Mouse (Mus musculus) heart, embryonic 12.5 days (tissue): ENCODE data around the gene Sh3bp1. TPM values are rescaled to one million over a fixed set of nuclear protein-coding genes. Genes with fewer than 3 reads are reported as not detected.
A peak's percentile ranks its signal among the peaks of the same experiment; 100 is the strongest.

Experiments
- ATAC-seq: fragments of 200-750 bp; cut with Nextera tagmentation; 2 replicates; pipeline ENCODE4 v1.8.0; 2017; ENCODE audit warnings: moderate TSS enrichment, moderate library complexity; ENCODE audit not compliant: insufficient number of reproducible peaks, low FRiP score
- H3K27ac ChIP-seq: fragments of 300-500 bp; sonication (generic); 2 replicates; pipeline ENCODE4 v1.5.1; 2016; ENCODE audit warnings: mild to moderate bottlenecking, moderate library complexity; ENCODE audit not compliant: poor library complexity, severe bottlenecking
- H3K27me3 ChIP-seq: fragments of 300-500 bp; sonication (generic); replicated peaks from 2 replicates; pipeline ENCODE4 v1.6.1; 2016; ENCODE audit warnings: mild to moderate bottlenecking, moderate library complexity
- H3K36me3 ChIP-seq: fragments of 300-500 bp; sonication (generic); 2 replicates; pipeline ENCODE4 v1.6.1; 2016; ENCODE audit warnings: mild to moderate bottlenecking, moderate library complexity
- H3K4me1 ChIP-seq: fragments of 300-500 bp; sonication (generic); replicated peaks from 2 replicates; pipeline ENCODE4 v1.6.1; 2016; ENCODE audit warnings: mild to moderate bottlenecking
- H3K4me2 ChIP-seq: fragments of 300-500 bp; sonication (generic); 2 replicates; pipeline ENCODE4 v1.6.1; 2016; ENCODE audit warnings: mild to moderate bottlenecking, moderate library complexity
- H3K4me3 ChIP-seq: fragments of 300-500 bp; sonication (generic); 2 replicates; pipeline ENCODE4 v1.5.1; 2016; ENCODE audit warnings: mild to moderate bottlenecking
- H3K9ac ChIP-seq: fragments of 300-500 bp; sonication (generic); 2 replicates; pipeline ENCODE4 v1.6.1; 2016; ENCODE audit warnings: mild to moderate bottlenecking, moderate library complexity
- H3K9me3 ChIP-seq: fragments of 300-500 bp; sonication (generic); replicated peaks from 2 replicates; pipeline ENCODE4 v1.6.1; 2016; ENCODE audit warnings: mild to moderate bottlenecking, moderate library complexity
- WGBS: fragments of 180-500 bp; shearing (Covaris S2); methylation state at CpG from one replicate; pipeline ENCODE4 v1.1.7; 2016; 5-methylcytosine and 5-hydroxymethylcytosine counted together
- polyA plus RNA-seq: library from polyadenylated mRNA; unstranded; fragments of >200 nt; fragmentation: Nextera tagmentation; extraction: Ambion mirVana; gene quantifications from 2 replicates; pipeline ENCODE4 v1.2.1, GENCODE M21; 2016

Gene Sh3bp1
- polyA plus RNA-seq, 1 experiment from 2014 or later, result 26.2 TPM

- peak overlapping the region; percentile 96 for H3K27ac ChIP-seq
- ATAC-seq, result no peak
- 54% methylated on average over 8 of the region's 8 CpGs for WGBS
- peak overlapping the region; percentile 56 for H3K4me3 ChIP-seq
- no peaks in the 10 kb centered on the region for H3K27me3 ChIP-seq
- peak overlapping the region; percentile 77 for H3K4me2 ChIP-seq
- H3K9ac ChIP-seq, result peak overlapping the region; percentile 76
- no peaks in the 10 kb centered on the region for H3K9me3 ChIP-seq
- H3K36me3 ChIP-seq, result peaks cover 14% of the 10 kb centered on the region
- peaks cover 42% of the 10 kb centered on the region for H3K4me1 ChIP-seq
Measured at GRCm38 (mm10) chr15:78928539-78928938, 29.0 kb downstream of the Sh3bp1 start.

- no peak overlapping the region for H3K27ac ChIP-seq
- WGBS, result 89% methylated on average over 6 of the region's 6 CpGs
- peaks cover 38% of the 10 kb centered on the region for H3K4me1 ChIP-seq
- H3K9ac ChIP-seq, result no peak overlapping the region
- no peaks in the 10 kb centered on the region for H3K9me3 ChIP-seq
- no peak for ATAC-seq
- H3K4me2 ChIP-seq, result no peak overlapping the region
- H3K4me3 ChIP-seq, result no peak overlapping the region
- H3K27me3 ChIP-seq, result no peaks in the 10 kb centered on the region
- peaks cover 14% of the 10 kb centered on the region for H3K36me3 ChIP-seq
Measured at GRCm38 (mm10) chr15:78930192-78930706, 30.7 kb downstream of the Sh3bp1 start.

- peak overlapping the region; percentile 18; the same call in 1 of the 2 replicates for H3K27ac ChIP-seq
- ATAC-seq, result no peak
- no peak overlapping the region for H3K4me3 ChIP-seq
- H3K36me3 ChIP-seq, result peaks cover 14% of the 10 kb centered on the region
- WGBS, result 74% methylated on average over 7 of the region's 7 CpGs
- H3K27me3 ChIP-seq, result no peaks in the 10 kb centered on the region
- H3K4me1 ChIP-seq, result peaks cover 37% of the 10 kb centered on the region
- H3K9me3 ChIP-seq, result no peaks in the 10 kb centered on the region
- no peak overlapping the region for H3K9ac ChIP-seq
- no peak overlapping the region for H3K4me2 ChIP-seq
Measured at GRCm38 (mm10) chr15:78930801-78931426, 31.3 kb downstream of the Sh3bp1 start.

- ATAC-seq, result no peak
- Histone ChIP-seq H3K27me3 (no peaks in the 10 kb centered on the region), H3K27ac (peak overlapping the region; percentile 18; the same call in 1 of the 2 replicates), H3K36me3 (peaks cover 18% of the 10 kb centered on the region), H3K9ac (no peak overlapping the region), H3K9me3 (no peaks in the 10 kb centered on the region), H3K4me2 (no peak overlapping the region), H3K4me1 (peaks cover 37% of the 10 kb centered on the region), H3K4me3 (no peak overlapping the region)
- WGBS, result 18% methylated on average over 3 of the region's 3 CpGs
Measured at GRCm38 (mm10) chr15:78931577-78931976, 32.0 kb downstream of the Sh3bp1 start.

GRCm38 (mm10) chr15:78934784-78935320 lies 35.3 kb downstream of the Sh3bp1 start, which contains the start of gene Nol12:
TSS of gene Nol12 (plus strand) at chr15:78934933.
- no peaks in the 10 kb centered on the region for H3K9me3 ChIP-seq

GRCm38 (mm10) chr15:78936403-78936802 lies 36.8 kb downstream of the Sh3bp1 start:
- Histone ChIP-seq H3K4me1 (peaks cover 17% of the 10 kb centered on the region), H3K27me3 (no peaks in the 10 kb centered on the region), H3K9ac (no peak overlapping the region), H3K27ac (no peak overlapping the region), H3K36me3 (peaks cover 53% of the 10 kb centered on the region), H3K9me3 (no peaks in the 10 kb centered on the region), H3K4me2 (peak overlapping the region; percentile 84), H3K4me3 (no peak overlapping the region)
- WGBS, result 80% methylated on average over 12 of the region's 12 CpGs
- no peak for ATAC-seq

More at GRCm38 (mm10) chr15:78934784-78935320, 35.3 kb downstream of the Sh3bp1 start, which contains the start of gene Nol12:
- peak within 1 kb of the TSS; percentile 70 for H3K27ac ChIP-seq
- H3K4me3 ChIP-seq, result peak within 1 kb of the TSS; percentile 65
- peak within 1 kb of the TSS; percentile 83 for H3K9ac ChIP-seq
- H3K4me2 ChIP-seq, result peak within 1 kb of the TSS; percentile 84
- H3K4me1 ChIP-seq, result peaks cover 24% of the 10 kb centered on the region
- H3K36me3 ChIP-seq, result peaks cover 43% of the 10 kb centered on the region
- H3K27me3 ChIP-seq, result no peaks in the 10 kb centered on the region
- ATAC-seq, result peak; percentile 85
- WGBS, result under 1% methylated on average over 42 of the region's 42 CpGs

- no peak for ATAC-seq
- Histone ChIP-seq H3K27ac (no peak overlapping the region), H3K4me1 (peaks cover 16% of the 10 kb centered on the region), H3K9ac (0 out of 2 replicates have a peak overlapping the region, but pooled peaks have one; percentile 3), H3K27me3 (no peaks in the 10 kb centered on the region), H3K4me2 (no peak overlapping the region), H3K4me3 (no peak overlapping the region), H3K36me3 (peaks cover 58% of the 10 kb centered on the region), H3K9me3 (no peaks in the 10 kb centered on the region)
- 88% methylated on average over 10 of the region's 10 CpGs for WGBS
Measured at GRCm38 (mm10) chr15:78937311-78937710, 37.7 kb downstream of the Sh3bp1 start.

GRCm38 (mm10) chr15:78937963-78938362 lies 38.4 kb downstream of the Sh3bp1 start:
- no peak overlapping the region for H3K4me2 ChIP-seq
- no peak for ATAC-seq
- WGBS, result 88% methylated on average over 2 of the region's 2 CpGs
- H3K9ac ChIP-seq, result no peak overlapping the region
- peaks cover 58% of the 10 kb centered on the region for H3K36me3 ChIP-seq
- H3K27ac ChIP-seq, result no peak overlapping the region
- no peaks in the 10 kb centered on the region for H3K27me3 ChIP-seq
- no peak overlapping the region for H3K4me3 ChIP-seq
- H3K9me3 ChIP-seq, result no peaks in the 10 kb centered on the region
- H3K4me1 ChIP-seq, result peaks cover 23% of the 10 kb centered on the region

- Histone ChIP-seq H3K27me3 (no peaks in the 10 kb centered on the region), H3K9ac (no peak overlapping the region), H3K27ac (no peak overlapping the region), H3K4me1 (peaks cover 27% of the 10 kb centered on the region), H3K36me3 (peaks cover 58% of the 10 kb centered on the region), H3K4me3 (no peak overlapping the region), H3K9me3 (no peaks in the 10 kb centered on the region), H3K4me2 (no peak overlapping the region)
- ATAC-seq, result no peak
- WGBS, result 90% methylated on average over 13 of the region's 13 CpGs
Measured at GRCm38 (mm10) chr15:78940325-78940724, 40.8 kb downstream of the Sh3bp1 start.

- Histone ChIP-seq H3K4me2 (peak overlapping the region; percentile 68), H3K4me3 (peak overlapping the region; percentile 43), H3K9ac (peak overlapping the region; percentile 57), H3K27me3 (peaks cover 12% of the 10 kb centered on the region), H3K27ac (no peak overlapping the region), H3K9me3 (no peaks in the 10 kb centered on the region), H3K36me3 (peaks cover 42% of the 10 kb centered on the region), H3K4me1 (peaks cover 15% of the 10 kb centered on the region; the same call in 1 of the 2 replicates)
- 2% methylated on average over 9 of the region's 9 CpGs for WGBS
- ATAC-seq, result peak; percentile 54; the same call in 1 of the 2 replicates
Measured at GRCm38 (mm10) chr15:78942663-78943062, 43.1 kb downstream of the Sh3bp1 start.

- H3K9ac ChIP-seq, result no peak overlapping the region
- ATAC-seq, result no peak
- peaks cover 20% of the 10 kb centered on the region for H3K4me1 ChIP-seq
- WGBS, result 75% methylated on average over 7 of the region's 7 CpGs
- peaks cover 7% of the 10 kb centered on the region for H3K36me3 ChIP-seq
- no peak overlapping the region for H3K4me3 ChIP-seq
- H3K9me3 ChIP-seq, result no peaks in the 10 kb centered on the region
- H3K4me2 ChIP-seq, result no peak overlapping the region
- peaks cover 12% of the 10 kb centered on the region for H3K27me3 ChIP-seq
- no peak overlapping the region for H3K27ac ChIP-seq
Measured at GRCm38 (mm10) chr15:78946232-78946631, 46.7 kb downstream of the Sh3bp1 start.
